Mouse (Mus musculus) liver, embryonic 16.5 days (tissue): ENCODE measurements around the gene Guca1b. TPM values are rescaled to one million over a fixed set of nuclear protein-coding genes. Genes with fewer than 3 reads are reported as not detected.

Experiments used
- ATAC-seq: fragments of 200-750 bp; cut with Nextera tagmentation; 2 replicates; pipeline ENCODE4 v1.8.0; 2017; ENCODE audit warnings: low read depth, mild to moderate bottlenecking, moderate number of reproducible peaks, moderate library complexity
- H3K27ac ChIP-seq: fragments of 300-500 bp; sonication (generic); 2 replicates; pipeline ENCODE4 v1.5.1; 2014; ENCODE audit warnings: mild to moderate bottlenecking, low read length
- H3K27me3 ChIP-seq: fragments of 300-500 bp; sonication (generic); 2 replicates; pipeline ENCODE4 v1.6.1; 2014; ENCODE audit warnings: low read depth, low read length, mixed read lengths; ENCODE audit not compliant: control insufficient read depth, insufficient read depth
- H3K36me3 ChIP-seq: fragments of 300-500 bp; sonication (generic); 2 replicates; pipeline ENCODE4 v1.6.1; 2014; ENCODE audit warnings: mild to moderate bottlenecking; ENCODE audit not compliant: control insufficient read depth, insufficient read depth
- H3K4me1 ChIP-seq: fragments of 300-500 bp; sonication (generic); 2 replicates; pipeline ENCODE4 v1.6.1; 2014; ENCODE audit warnings: low read depth, low read length, mixed read lengths; ENCODE audit not compliant: control insufficient read depth
- H3K4me2 ChIP-seq: fragments of 300-500 bp; sonication (generic); 2 replicates; pipeline ENCODE4 v1.6.1; 2014; ENCODE audit warnings: low read depth, low read length, mixed read lengths
- H3K4me3 ChIP-seq: fragments of 300-500 bp; sonication (generic); 2 replicates; pipeline ENCODE4 v1.5.1; 2014; ENCODE audit warnings: low read depth, mild to moderate bottlenecking, low read length
- H3K9ac ChIP-seq: fragments of 300-500 bp; sonication (generic); 2 replicates; pipeline ENCODE4 v1.6.1; 2014; ENCODE audit warnings: low read depth, low read length
- H3K9me3 ChIP-seq: fragments of 300-500 bp; sonication (generic); replicated peaks from 2 replicates; pipeline ENCODE4 v1.6.1; 2016; ENCODE audit warnings: low read length; ENCODE audit not compliant: control insufficient read depth
- WGBS: fragments of 180-500 bp; shearing (Covaris S2); extraction: QIAGEN DNeasy Blood & Tissue Kit; methylation state at CpG from one replicate; pipeline ENCODE4 v1.1.7; 2014; ENCODE audit not compliant: insufficient replicate concordance; 5-methylcytosine and 5-hydroxymethylcytosine counted together
- polyA plus RNA-seq: library from polyadenylated mRNA; unstranded; fragments of >200 nt; fragmentation: Nextera tagmentation; extraction: Ambion mirVana; gene quantifications from 2 replicates; pipeline ENCODE4 v1.2.1, GENCODE M21; 2015

The Guca1b gene
- polyA plus RNA-seq, 1 experiment from 2014 or later: 0.14 TPM

GRCm38 (mm10) chr17:47441296-47442051 lies 56.3 kb downstream of the Guca1b start:
- H3K4me1 ChIP-seq: peaks cover 23% of the 10 kb centered on the region
- no peak overlapping the region for H3K4me2 ChIP-seq
- H3K27ac ChIP-seq: no peak overlapping the region
- H3K36me3 ChIP-seq: no peaks in the 10 kb centered on the region
- peaks cover 21% of the 10 kb centered on the region for H3K27me3 ChIP-seq
- H3K4me3 ChIP-seq: no peak overlapping the region
- H3K9ac ChIP-seq: no peak overlapping the region
- WGBS: 58% methylated on average over 19 of the region's 19 CpGs
- no peak for ATAC-seq
- no peaks in the 10 kb centered on the region for H3K9me3 ChIP-seq

- Histone ChIP-seq H3K9me3 (no peaks in the 10 kb centered on the region), H3K36me3 (no peaks in the 10 kb centered on the region), H3K4me2 (no peak overlapping the region), H3K9ac (no peak overlapping the region), H3K27me3 (peaks cover 13% of the 10 kb centered on the region), H3K4me1 (peaks cover 28% of the 10 kb centered on the region), H3K27ac (no peak overlapping the region), H3K4me3 (no peak overlapping the region)
- WGBS: 67% methylated on average over 3 of the region's 3 CpGs
- ATAC-seq: no peak
These were observed 57.1 kb downstream of the Guca1b start for GRCm38 (mm10) chr17:47442271-47442670.

Other genes starting within 250 kb of the Guca1b start
- gene Mrps10, start 16.5 kb upstream of the Guca1b start, polyA plus RNA-seq: 31.7 and 34.3 TPM in 2 replicates
- 0.97 and 2.0 TPM in 2 replicates for gene Guca1a, start 15.2 kb downstream of the Guca1b start, polyA plus RNA-seq
- 0.60 and 0.77 TPM in 2 replicates for gene AI661453, start 51.2 kb downstream of the Guca1b start, polyA plus RNA-seq
- gene 1700001C19Rik, start 52.0 kb downstream of the Guca1b start, polyA plus RNA-seq: 1.7 and 2.3 TPM in 2 replicates
- 14.2 and 14.3 TPM in 2 replicates for gene Taf8, start 116.9 kb downstream of the Guca1b start, polyA plus RNA-seq
- gene Ccnd3, start 119.7 kb downstream of the Guca1b start, polyA plus RNA-seq: 300 and 331 TPM in 2 replicates
- gene Bysl, start 226.1 kb downstream of the Guca1b start, polyA plus RNA-seq: 12.5 and 12.7 TPM in 2 replicates
- gene Med20, start 226.2 kb downstream of the Guca1b start, polyA plus RNA-seq: 22.3 and 22.4 TPM in 2 replicates
- gene Gm20517, start 226.2 kb downstream of the Guca1b start, polyA plus RNA-seq: 0.97 and 1.1 TPM in 2 replicates
- 2.9 and 3.6 TPM in 2 replicates for gene Usp49, start 245.3 kb downstream of the Guca1b start, polyA plus RNA-seq